Mouse (Mus musculus) spleen, adult 2 months (tissue): ENCODE measurements around the gene Gatb. TPM values are rescaled to one million over a fixed set of nuclear protein-coding genes. Genes with fewer than 3 reads are reported as not detected.

ENCODE experiments used
- DNase-seq, 2 experiments: peaks; one replicate each; pipeline versions ENCODE4 v3.0.0 to v3.0.0-alpha.2; 2012 to 2021; ENCODE audit warnings: low spot score in 2 of 2, low read depth in 1 of 2
- H3K27ac ChIP-seq: fragments of 200-500 bp; 2 replicates; pipeline ENCODE4 v1.5.1; 2012; ENCODE audit warnings: low read length, inconsistent platforms; ENCODE audit not compliant: insufficient read depth
- H3K27me3 ChIP-seq: fragments of 200-500 bp; 2 replicates; pipeline ENCODE4 v1.6.1; 2012; ENCODE audit warnings: mild to moderate bottlenecking, moderate library complexity, low read length, inconsistent platforms; ENCODE audit not compliant: control insufficient read depth, insufficient read depth
- H3K36me3 ChIP-seq: fragments of 200-500 bp; 2 replicates; pipeline ENCODE4 v1.6.1; 2012; ENCODE audit warnings: mild to moderate bottlenecking, low read length, inconsistent platforms; ENCODE audit not compliant: control insufficient read depth, insufficient read depth
- H3K4me1 ChIP-seq: fragments of 200-500 bp; 2 replicates; pipeline ENCODE4 v1.6.1; 2011; ENCODE audit warnings: inconsistent platforms; ENCODE audit not compliant: control insufficient read depth, insufficient read depth, insufficient read length
- H3K4me3 ChIP-seq: fragments of 200-500 bp; 2 replicates; pipeline ENCODE4 v1.5.1; 2011; ENCODE audit warnings: mild to moderate bottlenecking, inconsistent platforms; ENCODE audit not compliant: insufficient read depth, insufficient read length; ENCODE audit errors: extremely low read depth
- CTCF ChIP-seq: fragments of 200-500 bp; IDR thresholded peaks from 2 replicates; pipeline ENCODE4 v1.5.1; 2011; ENCODE audit warnings: mild to moderate bottlenecking, inconsistent platforms; ENCODE audit not compliant: insufficient read depth, insufficient read length, insufficient replicate concordance; ENCODE audit errors: extremely low read depth
- POLR2A ChIP-seq: fragments of 200-500 bp; IDR thresholded peaks from 2 replicates; pipeline ENCODE4 v1.6.1; 2011; ENCODE audit warnings: low read depth, low read length, inconsistent platforms
- whole genome bisulfite sequencing: fragments of 180-500 bp; shearing (Covaris S2); methylation state at CpG from one replicate; pipeline ENCODE4 v1.1.7; 2018; 5-methylcytosine and 5-hydroxymethylcytosine counted together
- polyA plus RNA-seq: library from polyadenylated mRNA; depleted of rRNA; stranded (reverse); fragments of >200 nt; gene quantifications from 2 replicates; pipeline ENCODE4 v1.2.3, GENCODE M21; 2012

The Gatb gene
- polyA plus RNA-seq, 1 experiment = 2.6 TPM

GRCm38 (mm10) chr3:85592640-85593252 is 18.8 kb downstream of the Gatb start:
- no peaks in the 10 kb centered on the region for H3K4me1 ChIP-seq
- H3K27ac ChIP-seq = no peak overlapping the region
- no peak for DNase-seq
- WGBS = 91% methylated on average over 5 of the region's 5 CpGs
- H3K27me3 ChIP-seq = no peaks in the 10 kb centered on the region
- no peak overlapping the region for H3K4me3 ChIP-seq
- H3K36me3 ChIP-seq = no peaks in the 10 kb centered on the region
- no peak for TF ChIP-seq CTCF
- TF ChIP-seq POLR2A = no peak

GRCm38 (mm10) chr3:85594452-85594851 is 20.5 kb downstream of the Gatb start:
- Histone ChIP-seq H3K4me1 (no peaks in the 10 kb centered on the region), H3K27me3 (no peaks in the 10 kb centered on the region), H3K27ac (no peak overlapping the region), H3K4me3 (no peak overlapping the region), H3K36me3 (no peaks in the 10 kb centered on the region)
- 87% methylated on average over 3 of the region's 3 CpGs for WGBS
- no peak for DNase-seq
- TF ChIP-seq CTCF = no peak
- no peak for TF ChIP-seq POLR2A

- Histone ChIP-seq H3K4me3 (no peak overlapping the region), H3K4me1 (no peaks in the 10 kb centered on the region), H3K27me3 (no peaks in the 10 kb centered on the region), H3K36me3 (no peaks in the 10 kb centered on the region), H3K27ac (no peak overlapping the region)
- WGBS = 85% methylated on average over 3 of the region's 3 CpGs
- DNase-seq = no peak
- no peak for TF ChIP-seq POLR2A
- TF ChIP-seq CTCF = no peak
These were observed 25.6 kb downstream of the Gatb start for GRCm38 (mm10) chr3:85599526-85599925.

GRCm38 (mm10) chr3:85601841-85602305 is 28.0 kb downstream of the Gatb start:
- WGBS = 67% methylated on average over 3 of the region's 3 CpGs
- peaks cover 5% of the 10 kb centered on the region for H3K36me3 ChIP-seq
- H3K4me3 ChIP-seq = no peak overlapping the region
- DNase-seq = no peak
- no peaks in the 10 kb centered on the region for H3K4me1 ChIP-seq
- no peaks in the 10 kb centered on the region for H3K27me3 ChIP-seq
- TF ChIP-seq POLR2A (no peak), CTCF (no peak)
- no peak overlapping the region for H3K27ac ChIP-seq

- WGBS = 100% methylated on average over 1 of the region's 1 CpGs
These were observed 29.9 kb downstream of the Gatb start for GRCm38 (mm10) chr3:85603811-85604210.

GRCm38 (mm10) chr3:85606912-85607311 is 33.0 kb downstream of the Gatb start:
- H3K4me3 ChIP-seq = no peak overlapping the region
- H3K27me3 ChIP-seq = no peaks in the 10 kb centered on the region
- no peak for DNase-seq
- WGBS = 88% methylated on average over 3 of the region's 3 CpGs
- H3K4me1 ChIP-seq = no peaks in the 10 kb centered on the region
- no peak overlapping the region for H3K27ac ChIP-seq
- TF ChIP-seq CTCF (no peak), POLR2A (no peak)
- peaks cover 10% of the 10 kb centered on the region for H3K36me3 ChIP-seq

More at GRCm38 (mm10) chr3:85603811-85604210, 29.9 kb downstream of the Gatb start:
- Histone ChIP-seq H3K27ac (no peak overlapping the region), H3K4me3 (no peak overlapping the region), H3K36me3 (peaks cover 7% of the 10 kb centered on the region), H3K27me3 (no peaks in the 10 kb centered on the region), H3K4me1 (no peaks in the 10 kb centered on the region)
- no peak for DNase-seq
- TF ChIP-seq POLR2A = no peak
- no peak for TF ChIP-seq CTCF

GRCm38 (mm10) chr3:85607753-85608152 is 33.8 kb downstream of the Gatb start:
- WGBS = 93% methylated on average over 2 of the region's 2 CpGs
- Histone ChIP-seq H3K27me3 (no peaks in the 10 kb centered on the region), H3K4me1 (no peaks in the 10 kb centered on the region), H3K36me3 (peaks cover 12% of the 10 kb centered on the region), H3K4me3 (no peak overlapping the region), H3K27ac (no peak overlapping the region)
- no peak for DNase-seq
- TF ChIP-seq CTCF (no peak), POLR2A (no peak)
